Comparison of ENCODE assay signal across 12 mouse cellular contexts in the genomic region with DNA sequence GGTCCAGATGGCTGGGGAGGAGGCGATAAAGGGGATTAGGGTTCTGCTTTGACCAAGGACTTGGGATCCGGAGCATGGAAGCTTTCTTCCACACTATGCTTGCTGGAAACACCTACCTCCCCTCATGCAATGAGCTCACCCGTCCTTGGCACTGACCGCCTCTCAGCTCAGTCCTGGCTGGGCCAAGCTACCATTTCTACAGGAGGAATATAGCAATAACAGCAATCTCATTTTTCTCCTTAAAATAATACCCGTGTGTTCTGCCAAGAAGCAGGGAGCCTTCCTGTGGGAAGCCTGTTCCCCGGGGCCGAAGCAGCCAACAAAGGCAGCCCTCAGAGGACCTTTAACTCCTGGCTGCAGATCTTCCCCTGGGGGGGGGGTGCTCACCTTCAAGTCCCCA. TPM values are rescaled to one million over a fixed set of nuclear protein-coding genes. Genes with fewer than 3 reads are reported as not detected.
A peak's percentile ranks its signal among the peaks of the same experiment; 100 is the strongest.
DNase-seq lines count a peak whose midpoint lies in the region; ATAC-seq and TF ChIP-seq lines count a peak whose summit lies in the region.
"Had no signal": no experiment of that assay in that cellular context is flagged by ENCODE, and none has a peak within 500 bp of the region (broad histone marks: within the 10 kb centered on the region; RNA-seq: fewer than 3 reads in every experiment).

No protein-coding gene starts in this region.

- H3K36me3 ChIP-seq in kidney, adult 2 months (ENCODE audit: control insufficient read depth, insufficient read depth, low read length) = no peaks in the 10 kb centered on the region
- H3K36me3 ChIP-seq in limb, embryonic 10.5 days = no peaks in the 10 kb centered on the region
- no peaks in the 10 kb centered on the region for H3K36me3 ChIP-seq in forebrain, embryonic 11.5 days (ENCODE audit: control insufficient read depth, insufficient read depth, low read length)

- no peak overlapping the region for H3K4me3 ChIP-seq in kidney, adult 2 months (ENCODE audit: insufficient read depth, low read depth, low read length)
- H3K4me3 ChIP-seq in limb, embryonic 10.5 days = no peak overlapping the region
- no peak overlapping the region for H3K4me3 ChIP-seq in forebrain, embryonic 11.5 days (ENCODE audit: low read depth, low read length)

- H3K9me3 ChIP-seq in limb, embryonic 10.5 days (replicated peaks) = no peaks in the 10 kb centered on the region
- no peaks in the 10 kb centered on the region for H3K9me3 ChIP-seq in forebrain, embryonic 11.5 days (ENCODE audit: control insufficient read depth, low read length)

- no peak for TF ChIP-seq CTCF in kidney, adult 2 months (conservative IDR thresholded peaks at IDR 0.05; ENCODE audit: insufficient read depth, insufficient read length, low read depth, low read length)

- H3K27me3 ChIP-seq in kidney, adult 2 months (replicated peaks; ENCODE audit: control insufficient read depth, insufficient read depth, low read length) = no peaks in the 10 kb centered on the region
- no peaks in the 10 kb centered on the region for H3K27me3 ChIP-seq in limb, embryonic 10.5 days (ENCODE audit: low read depth, poor library complexity, severe bottlenecking)
- no peaks in the 10 kb centered on the region for H3K27me3 ChIP-seq in forebrain, embryonic 11.5 days (ENCODE audit: control insufficient read depth, insufficient read depth, low read length)

- no peak overlapping the region for H3K4me2 ChIP-seq in forebrain, embryonic 11.5 days (ENCODE audit: low read depth, low read length, severe bottlenecking)

- H3K9ac ChIP-seq in forebrain, embryonic 11.5 days (ENCODE audit: low read length) = no peak overlapping the region
- H3K9ac ChIP-seq: liver, postnatal 0 days had no signal

- no peak for ATAC-seq in forebrain, embryonic 11.5 days (replicated peaks; ENCODE audit: low FRiP score)
- ATAC-seq: liver, postnatal 0 days had no signal

- peak; percentile 72 for DNase-seq in kidney, adult 2 months
- no peak for DNase-seq in kidney, postnatal 4 days
- peak; percentile 41 for DNase-seq in cerebellum, adult 8-10 months
- peak; percentile 39 for DNase-seq in gastrocnemius, postnatal 10 days
- DNase-seq in limb, embryonic 10.5 days (ENCODE audit: low spot score) = no peak
- no peak for DNase-seq in T-cell, adult 2 months (ENCODE audit: low spot score)
- DNase-seq in forebrain, embryonic 11.5 days (ENCODE audit: low spot score) = no peak
- DNase-seq in urinary bladder, adult 2 months (ENCODE audit: low spot score) = no peak
- DNase-seq: liver, postnatal 0 days; right cerebral cortex, postnatal 14 days; thymus, postnatal 4 days had no signal

- TF ChIP-seq POLR2A in kidney, adult 2 months (IDR thresholded peaks at IDR 0.05; ENCODE audit: low read depth, low read length) = no peak

- H3K4me1 ChIP-seq in kidney, adult 2 months (ENCODE audit: control insufficient read depth, insufficient read depth, low read length) = no peaks in the 10 kb centered on the region
- H3K4me1 ChIP-seq in limb, embryonic 10.5 days = peaks cover 19% of the 10 kb centered on the region; the same call in 1 of the 2 replicates
- no peaks in the 10 kb centered on the region for H3K4me1 ChIP-seq in forebrain, embryonic 11.5 days (replicated peaks; ENCODE audit: control insufficient read depth, insufficient read depth, low read length)

- 75% methylated on average over 7 of the region's 7 CpGs for WGBS in kidney, adult 2 months
- 83% methylated on average over 7 of the region's 7 CpGs for WGBS in limb, embryonic 10.5 days
- 84% methylated on average over 7 of the region's 7 CpGs for WGBS in forebrain, embryonic 11.5 days

- no peak overlapping the region for H3K27ac ChIP-seq in kidney, adult 2 months (ENCODE audit: insufficient read depth, low read depth, low read length)
- H3K27ac ChIP-seq in limb, embryonic 10.5 days = peak overlapping the region; percentile 14; the same call in 1 of the 2 replicates
- H3K27ac ChIP-seq in forebrain, embryonic 11.5 days (ENCODE audit: low read depth, low read length) = no peak overlapping the region

RNA-seq across cellular contexts. Expression of gene Meox1, which starts 43.1 kb away (rescaled TPM):
- 3.5 and 4.8 TPM in 2 replicates for polyA plus RNA-seq in kidney, adult 2 months (2012; rRNA removed)
- total RNA-seq in gastrocnemius, postnatal 10 days (2021) = 10 to 100 TPM; 11.7 to 12.3 TPM
- 11.2 and 12.1 TPM in 2 replicates for polyA plus RNA-seq in limb, embryonic 10.5 days (2016; fragmentation: Nextera tagmentation; extraction: Ambion mirVana)
- polyA plus RNA-seq in forebrain, embryonic 11.5 days (2014; fragmentation: Nextera tagmentation; extraction: Ambion mirVana) = 0.21 TPM in 1 of 2 replicates, not detected in the other
- 2.8 and 2.9 TPM in 2 replicates for polyA plus RNA-seq in urinary bladder, adult 2 months (2012; rRNA removed)
- total RNA-seq: granulocyte monocyte progenitor cell, adult 5-6 weeks had no signal

Comparison
In these comparisons a context has a peak if more than half of its experiments do, and no peak if none do; other contexts are left out.
1. DNase-seq: peak in kidney, adult 2 months (single experiment), cerebellum, adult 8-10 months (single experiment) and gastrocnemius, postnatal 10 days (single experiment); none in kidney, postnatal 4 days (0 of 2), limb, embryonic 10.5 days (single experiment), T-cell, adult 2 months (single experiment), forebrain, embryonic 11.5 days (single experiment) and urinary bladder, adult 2 months (single experiment).